Mouse (Mus musculus) ovary, adult 18-20 months (tissue): ENCODE results near the gene Pde10a.
A peak's percentile ranks its signal among the peaks of the same experiment; 100 is the strongest.

Experiments used
- DNase-seq: peaks from one replicate; pipeline ENCODE4 v3.0.0; 2022; ENCODE audit warnings: low spot score, mixed read lengths

Gene Pde10a

GRCm38 (mm10) chr17:8525225-8525721, at the start of gene Pde10a:
TSS of gene Pde10a (plus strand) at chr17:8525372.
- DNase-seq, result no peak

- no peak for DNase-seq
Measured at GRCm38 (mm10) chr17:8478554-8478953, 46.6 kb upstream of the Pde10a start.

GRCm38 (mm10) chr17:8479493-8480128, 45.6 kb upstream of the Pde10a start:
- DNase-seq, result no peak

GRCm38 (mm10) chr17:8481797-8482196, 43.4 kb upstream of the Pde10a start:
- no peak for DNase-seq

GRCm38 (mm10) chr17:8482876-8483275, 42.3 kb upstream of the Pde10a start:
- DNase-seq, result no peak

- no peak for DNase-seq
Measured at GRCm38 (mm10) chr17:8484246-8484645, 40.9 kb upstream of the Pde10a start.

GRCm38 (mm10) chr17:8485146-8485545, 40.0 kb upstream of the Pde10a start:
- no peak for DNase-seq

- peak; percentile 19 for DNase-seq
Measured at GRCm38 (mm10) chr17:8487824-8488223, 37.3 kb upstream of the Pde10a start.

GRCm38 (mm10) chr17:8490971-8491370, 34.2 kb upstream of the Pde10a start:
- DNase-seq, result no peak

GRCm38 (mm10) chr17:8493461-8493860, 31.7 kb upstream of the Pde10a start:
- DNase-seq, result no peak

- no peak for DNase-seq
Measured at GRCm38 (mm10) chr17:8498151-8498550, 27.0 kb upstream of the Pde10a start.

GRCm38 (mm10) chr17:8498655-8499054, 26.5 kb upstream of the Pde10a start:
- DNase-seq, result no peak

GRCm38 (mm10) chr17:8499564-8500117, 25.5 kb upstream of the Pde10a start:
- no peak for DNase-seq

- DNase-seq, result no peak
Measured at GRCm38 (mm10) chr17:8504381-8504780, 20.8 kb upstream of the Pde10a start.

GRCm38 (mm10) chr17:8505669-8506426, 19.3 kb upstream of the Pde10a start:
- peak; percentile 84 for DNase-seq

- no peak for DNase-seq
Measured at GRCm38 (mm10) chr17:8506726-8507125, 18.4 kb upstream of the Pde10a start.

- DNase-seq, result no peak
Measured at GRCm38 (mm10) chr17:8507654-8508053, 17.5 kb upstream of the Pde10a start.

GRCm38 (mm10) chr17:8508305-8509141, 16.6 kb upstream of the Pde10a start:
- peak; percentile 55 for DNase-seq

GRCm38 (mm10) chr17:8516006-8516405, 9.2 kb upstream of the Pde10a start:
- DNase-seq, result no peak

- DNase-seq, result no peak
Measured at GRCm38 (mm10) chr17:8523986-8524385, 1.2 kb upstream of the Pde10a start.

- peak; percentile 79 for DNase-seq
Measured at GRCm38 (mm10) chr17:8524387-8525165, 596 bp upstream of the Pde10a start.
